Mouse (Mus musculus) CH12.LX (cell line): ENCODE measurements around the gene Sh3rf1. TPM values are rescaled to one million over a fixed set of nuclear protein-coding genes. Genes with fewer than 3 reads are reported as not detected.

ENCODE experiments used
- DNase-seq: peaks from one replicate; pipeline ENCODE4 v3.0.0-alpha.2; 2013; ENCODE audit errors: extremely low read depth
- H3K27ac ChIP-seq: 2 replicates; pipeline ENCODE4 v1.5.1; 2012; ENCODE audit warnings: low read depth, mild to moderate bottlenecking, control low read depth, moderate library complexity; ENCODE audit not compliant: insufficient read depth
- H3K27me3 ChIP-seq: replicated peaks from 2 replicates; pipeline ENCODE3; 2012; ENCODE audit warnings: inconsistent platforms
- H3K36me3 ChIP-seq, 2 experiments: replicated peaks in 1 of 2; 2 replicates each; pipeline versions ENCODE3 to v1.6.1; 2012; ENCODE audit warnings: inconsistent platforms in 1 of 2, low read length in 1 of 2, mild to moderate bottlenecking in 1 of 2, mixed read lengths in 1 of 2, moderate library complexity in 1 of 2; ENCODE audit not compliant: control insufficient read depth in 1 of 2, insufficient read depth in 1 of 2
- H3K4me1 ChIP-seq, 2 experiments: 2 replicates each; pipeline ENCODE4 v1.6.1; 2012; ENCODE audit warnings: inconsistent platforms in 1 of 2, moderate library complexity in 1 of 2; ENCODE audit not compliant: insufficient read depth in 2 of 2, control insufficient read depth in 1 of 2
- H3K4me2 ChIP-seq: 2 replicates; pipeline ENCODE4 v1.6.1; 2012; ENCODE audit warnings: low read depth, mild to moderate bottlenecking, control low read depth; ENCODE audit not compliant: poor library complexity, insufficient read depth, severe bottlenecking
- H3K4me3 ChIP-seq, 3 experiments: fragments of 150-350 bp in 1 of 3; sonication (generic) in 1 of 3; replicated peaks in 1 of 3; 2 replicates each; pipeline versions ENCODE3 to v1.5.1; 2011 to 2012; ENCODE audit warnings: low read depth in 2 of 3, low read length in 2 of 3, mild to moderate bottlenecking in 2 of 3, moderate library complexity in 2 of 3, control low read depth in 1 of 3, improper control_type of control experiment in 1 of 3, inconsistent platforms in 1 of 3, mixed read lengths in 1 of 3; ENCODE audit not compliant: poor library complexity in 1 of 3
- H3K79me2 ChIP-seq: replicated peaks from 2 replicates; pipeline ENCODE4 v1.6.1; 2012; ENCODE audit warnings: mild to moderate bottlenecking, moderate library complexity; ENCODE audit not compliant: control insufficient read depth, poor library complexity, insufficient read depth, severe bottlenecking; ENCODE audit errors: extremely low read depth
- H3K9ac ChIP-seq: 2 replicates; pipeline ENCODE4 v1.6.1; 2012; ENCODE audit warnings: low read depth, mild to moderate bottlenecking, control low read depth, moderate library complexity; ENCODE audit not compliant: insufficient read depth
- H3K9me3 ChIP-seq: replicated peaks from 2 replicates; pipeline ENCODE3; 2012; ENCODE audit warnings: low read length, inconsistent platforms, mixed read lengths
- BHLHE40 ChIP-seq: IDR thresholded peaks from 2 replicates; pipeline ENCODE4 v1.6.1; 2011; ENCODE audit warnings: mild to moderate bottlenecking, low read depth, low read length, improper control_type of control experiment
- CHD1 ChIP-seq: IDR thresholded peaks from 2 replicates; pipeline ENCODE4 v1.6.1; 2012; ENCODE audit warnings: low read depth, low read length, improper control_type of control experiment, inconsistent platforms
- CHD2 ChIP-seq: IDR thresholded peaks from 2 replicates; pipeline ENCODE4 v1.6.1; 2011; ENCODE audit warnings: low read length, improper control_type of control experiment
- CTCF ChIP-seq, 2 experiments: IDR thresholded peaks in 1 of 2; conservative IDR thresholded peaks in 1 of 2; 2 replicates each; pipeline ENCODE4 v1.5.1; 2011 to 2012; ENCODE audit warnings: low read depth in 2 of 2, low read length in 2 of 2, improper control_type of control experiment in 1 of 2, inconsistent platforms in 1 of 2, mild to moderate bottlenecking in 1 of 2, moderate library complexity in 1 of 2
- E2F4 ChIP-seq: IDR thresholded peaks from 2 replicates; pipeline ENCODE4 v1.6.1; 2011; ENCODE audit warnings: low read depth, low read length, improper control_type of control experiment; ENCODE audit not compliant: insufficient replicate concordance
- ELF1 ChIP-seq: IDR thresholded peaks from 2 replicates; pipeline ENCODE4 v1.6.1; 2014; ENCODE audit warnings: low read depth, mild to moderate bottlenecking, inconsistent platforms, low read length, improper control_type of control experiment
- EP300 ChIP-seq: IDR thresholded peaks from 2 replicates; pipeline ENCODE4 v1.6.1; 2011; ENCODE audit warnings: low read length, improper control_type of control experiment
- ETS1 ChIP-seq: conservative IDR thresholded peaks from 2 replicates; pipeline ENCODE4 v1.6.1; 2012; ENCODE audit warnings: low read depth, mild to moderate bottlenecking, inconsistent platforms, low read length, improper control_type of control experiment, moderate library complexity
- GABPA ChIP-seq: IDR thresholded peaks from 2 replicates; pipeline ENCODE4 v1.6.1; 2012; ENCODE audit warnings: low read depth, low read length, improper control_type of control experiment, inconsistent platforms; ENCODE audit not compliant: insufficient replicate concordance
- HCFC1 ChIP-seq: IDR thresholded peaks from 2 replicates; pipeline ENCODE4 v1.6.1; 2012; ENCODE audit warnings: low read depth, mild to moderate bottlenecking, inconsistent platforms, low read length, improper control_type of control experiment
- IRF4 ChIP-seq: IDR thresholded peaks from 2 replicates; pipeline ENCODE4 v1.6.1; 2014; ENCODE audit warnings: low read depth, mild to moderate bottlenecking, inconsistent platforms, low read length, improper control_type of control experiment
- JUN ChIP-seq: IDR thresholded peaks from 2 replicates; pipeline ENCODE4 v1.6.1; 2011; ENCODE audit warnings: low read depth, mild to moderate bottlenecking, low read length, improper control_type of control experiment, moderate library complexity; ENCODE audit not compliant: insufficient read depth
- MAFK ChIP-seq: IDR thresholded peaks from 2 replicates; pipeline ENCODE4 v1.6.1; 2011; ENCODE audit warnings: low read length, improper control_type of control experiment; ENCODE audit not compliant: insufficient replicate concordance
- MAX ChIP-seq: IDR thresholded peaks from 2 replicates; pipeline ENCODE4 v1.6.1; 2011; ENCODE audit warnings: low read length, improper control_type of control experiment
- MAZ ChIP-seq: IDR thresholded peaks from 2 replicates; pipeline ENCODE4 v1.6.1; 2012; ENCODE audit warnings: low read depth, mild to moderate bottlenecking, inconsistent platforms, low read length, improper control_type of control experiment, moderate library complexity
- MEF2A ChIP-seq: IDR thresholded peaks from 2 replicates; pipeline ENCODE4 v1.6.1; 2014; ENCODE audit warnings: low read depth, mild to moderate bottlenecking, inconsistent platforms, low read length, improper control_type of control experiment, borderline replicate concordance
- MYC ChIP-seq: IDR thresholded peaks from 2 replicates; pipeline ENCODE4 v1.6.1; 2011; ENCODE audit warnings: low read depth, mild to moderate bottlenecking, improper control_type of control experiment, low read length
- NELFE ChIP-seq: IDR thresholded peaks from 2 replicates; pipeline ENCODE4 v1.6.1; 2011; ENCODE audit warnings: low read depth, low read length, improper control_type of control experiment
- NRF1 ChIP-seq: IDR thresholded peaks from 2 replicates; pipeline ENCODE4 v1.6.1; 2014; ENCODE audit warnings: low read depth, mild to moderate bottlenecking, inconsistent platforms, low read length, improper control_type of control experiment, moderate library complexity
- POLR2A ChIP-seq: IDR thresholded peaks from 2 replicates; pipeline ENCODE4 v1.6.1; 2011; ENCODE audit warnings: low read depth, mild to moderate bottlenecking, improper control_type of control experiment, low read length
- RCOR1 ChIP-seq: conservative IDR thresholded peaks from 2 replicates; pipeline ENCODE4 v1.6.1; 2012; ENCODE audit warnings: low read depth, mild to moderate bottlenecking, inconsistent platforms, low read length, improper control_type of control experiment
- SMC3 ChIP-seq: IDR thresholded peaks from 2 replicates; pipeline ENCODE4 v1.6.1; 2011; ENCODE audit warnings: low read depth, low read length, improper control_type of control experiment
- TCF12 ChIP-seq: IDR thresholded peaks from 2 replicates; pipeline ENCODE4 v1.6.1; 2014; ENCODE audit warnings: low read depth, mild to moderate bottlenecking, inconsistent platforms, low read length, improper control_type of control experiment
- UBTF ChIP-seq: IDR thresholded peaks from 2 replicates; pipeline ENCODE4 v1.6.1; 2012; ENCODE audit warnings: low read depth, mild to moderate bottlenecking, inconsistent platforms, low read length, improper control_type of control experiment, moderate library complexity
- USF2 ChIP-seq: conservative IDR thresholded peaks from 2 replicates; pipeline ENCODE4 v1.6.1; 2011; ENCODE audit warnings: low read depth, low read length, improper control_type of control experiment
- ZKSCAN1 ChIP-seq: IDR thresholded peaks from 2 replicates; pipeline ENCODE4 v1.6.1; 2012; ENCODE audit warnings: low read depth, inconsistent platforms, low read length, improper control_type of control experiment, borderline replicate concordance
- ZMIZ1 ChIP-seq: IDR thresholded peaks from 2 replicates; pipeline ENCODE4 v1.6.1; 2012; ENCODE audit warnings: low read depth, mild to moderate bottlenecking, inconsistent platforms, low read length, improper control_type of control experiment
- dilution Hi-C: fragments of 300-500 bp; cut with MboI; formaldehyde crosslinking; loops from 2 replicates; pipeline ENCODE4 v1.14.3; 2020; ENCODE audit warnings: low sequenced_read_pairs; ENCODE audit not compliant: extremely low pct_unique_long_range_greater_than_20kb, extremely low pct_ligation_motif_present
- in situ Hi-C: fragments of 300-500 bp; cut with MboI; formaldehyde crosslinking; loops from 3 replicates; pipeline ENCODE4 v1.14.3; 2019; ENCODE audit warnings: low sequenced_read_pairs, low pct_ligation_motif_present, low pct_unique_long_range_greater_than_20kb, mixed read lengths
- polyA plus RNA-seq: library from polyadenylated mRNA; unstranded; fragments of >175 nt; gene quantifications from 2 replicates; pipeline ENCODE4 v1.2.1, GENCODE M21; 2012; ENCODE audit warnings: low read depth; ENCODE audit not compliant: insufficient read length
- total RNA-seq, 2 experiments: library from RNA; depleted of rRNA; stranded (reverse); fragments of 300-350 nt in 1 of 2; fragments of >200 nt in 1 of 2; gene quantifications; 2 replicates each; pipeline ENCODE4 v1.2.3; 2012 to 2014

The Sh3rf1 gene
- total and polyA plus RNA-seq, 3 experiments = 6.0 to 16.8 (median 10.6) TPM

- H3K9me3 ChIP-seq = no peaks in the 10 kb centered on the region
- peak overlapping the region; percentile 86 for H3K4me2 ChIP-seq
- peak overlapping the region; percentile 11; the same call in 1 of the 2 replicates for H3K27ac ChIP-seq
- dilution Hi-C loops (no loop called here), in situ Hi-C loops (no loop called here)
- TF ChIP-seq BHLHE40 (peak; percentile 93), ZKSCAN1 (no peak), MYC (peak; percentile 70; the same call in 1 of the 2 replicates), EP300 (0 out of 2 replicates have a peak, but pooled peaks have one; percentile 16), ZMIZ1 (no peak), MAX (peak; percentile 60)
- no peak overlapping the region for H3K9ac ChIP-seq
- no peaks in the 10 kb centered on the region for H3K27me3 ChIP-seq
- H3K4me3 ChIP-seq = no peak overlapping the region
- no peaks in the 10 kb centered on the region; the same call in none of the 2 replicates for H3K79me2 ChIP-seq
- DNase-seq = peak; percentile 44
- H3K4me1 ChIP-seq = peaks cover 30 to 67% of the 10 kb centered on the region in 2 experiments
- H3K36me3 ChIP-seq = peaks cover 0 to 30% of the 10 kb centered on the region in 2 experiments
These were observed 58.9 kb downstream of the Sh3rf1 start for GRCm38 (mm10) chr8:61282303-61283168.

GRCm38 (mm10) chr8:61283169-61284081, 59.8 kb downstream of the Sh3rf1 start:
- Histone ChIP-seq H3K36me3 (peaks cover 0 to 27% of the 10 kb centered on the region in 2 experiments), H3K27me3 (no peaks in the 10 kb centered on the region), H3K79me2 (no peaks in the 10 kb centered on the region; the same call in none of the 2 replicates), H3K27ac (no peak overlapping the region; the same call in 1 of the 2 replicates), H3K4me2 (peak overlapping the region; percentile 86), H3K9me3 (no peaks in the 10 kb centered on the region), H3K9ac (peak overlapping the region; percentile 23; the same call in 1 of the 2 replicates), H3K4me3 (no peak overlapping the region), H3K4me1 (peaks cover 31 to 73% of the 10 kb centered on the region in 2 experiments)
- peak; percentile 52 for DNase-seq
- dilution Hi-C loops = no loop called here
- in situ Hi-C loops = no loop called here
- TF ChIP-seq MAFK (peak; percentile 45; the same call in 1 of the 2 replicates), USF2 (no peak), NRF1 (no peak), MAZ (peak; percentile 63; the same call in 1 of the 2 replicates), ELF1 (no peak), NELFE (no peak), GABPA (no peak), E2F4 (no peak), CHD2 (peak; percentile 94), UBTF (no peak), JUN (no peak), MYC (no peak), ETS1 (peak; percentile 91), CHD1 (no peak), MEF2A (peak; percentile 93), EP300 (peak; percentile 91), HCFC1 (peak; percentile 25; the same call in 1 of the 2 replicates), CTCF (conservative IDR thresholded peaks at IDR 0.05 in 1 of 2, IDR thresholded peaks at IDR 0.05 in 1 of 2; ENCODE audit: low read depth in 2 of 2, low read length in 2 of 2) (no peak), POLR2A (no peak), MAX (no peak), BHLHE40 (peak; percentile 88), IRF4 (peak; percentile 96), SMC3 (0 out of 2 replicates have a peak, but pooled peaks have one; percentile 5), TCF12 (peak; percentile 92), RCOR1 (peak; percentile 59; the same call in 1 of the 2 replicates)
